Mouse (Mus musculus) small intestine, adult 2 months (tissue): ENCODE measurements around the gene Iqcn.

Experiments
- CTCF ChIP-seq: fragments of 200-500 bp; IDR thresholded peaks from 2 replicates; pipeline ENCODE4 v1.5.1; 2012; ENCODE audit warnings: low read depth, mild to moderate bottlenecking, control low read depth, inconsistent platforms, low read length, moderate library complexity, mixed read lengths; ENCODE audit not compliant: insufficient replicate concordance, insufficient read length; ENCODE audit errors: extremely low read depth
- POLR2A ChIP-seq: fragments of 200-500 bp; IDR thresholded peaks from 2 replicates; pipeline ENCODE4 v1.6.1; 2012; ENCODE audit warnings: low read depth, mild to moderate bottlenecking, control low read depth, inconsistent platforms, low read length, moderate library complexity

DNA sequence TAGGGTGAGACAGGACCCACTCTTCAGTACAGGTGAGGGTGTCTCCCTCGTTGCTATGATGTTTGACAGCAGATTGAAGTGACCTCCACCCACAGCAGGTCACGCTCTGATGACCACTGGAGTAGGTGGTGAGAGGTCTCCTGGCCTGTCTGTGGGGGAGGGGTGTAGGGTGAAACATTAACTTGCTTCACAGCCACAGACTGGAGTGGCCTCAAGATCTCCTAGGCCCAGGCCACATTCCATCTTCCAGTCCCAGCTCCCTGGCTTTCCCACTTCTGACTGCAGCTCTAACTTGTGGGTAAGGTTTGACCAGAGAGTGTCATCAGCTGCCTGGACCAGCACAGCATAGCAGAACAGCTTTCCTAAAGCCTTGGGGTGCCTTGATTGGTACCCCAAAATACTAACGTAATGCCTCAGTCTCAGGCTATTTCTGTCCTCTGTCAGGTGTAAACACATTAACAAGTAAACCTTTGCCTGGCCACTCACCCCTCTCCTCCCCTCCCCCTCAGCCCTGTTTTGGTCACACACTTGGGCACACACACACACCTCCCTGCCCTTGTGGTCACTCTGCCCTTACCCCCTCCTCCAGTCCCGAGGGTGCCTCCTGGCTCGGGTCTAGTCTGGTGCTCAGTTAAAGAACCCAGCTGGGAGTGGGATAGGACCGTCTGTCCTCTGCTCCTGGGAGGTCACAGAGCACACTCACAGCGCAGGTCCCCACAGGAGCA is 20.4 kb downstream of the Iqcn start, which contains the start of gene Pde4c:
- TF ChIP-seq POLR2A (no peak), CTCF (no peak)
